Mouse (Mus musculus): ENCODE data around the gene Kif16b. TPM values are rescaled to one million over a fixed set of nuclear protein-coding genes. Genes with fewer than 3 reads are reported as not detected.

Gene Kif16b
- total and polyA plus RNA-seq, 3 experiments: 10.7 to 32.0 (median 13.0) TPM

DNA sequence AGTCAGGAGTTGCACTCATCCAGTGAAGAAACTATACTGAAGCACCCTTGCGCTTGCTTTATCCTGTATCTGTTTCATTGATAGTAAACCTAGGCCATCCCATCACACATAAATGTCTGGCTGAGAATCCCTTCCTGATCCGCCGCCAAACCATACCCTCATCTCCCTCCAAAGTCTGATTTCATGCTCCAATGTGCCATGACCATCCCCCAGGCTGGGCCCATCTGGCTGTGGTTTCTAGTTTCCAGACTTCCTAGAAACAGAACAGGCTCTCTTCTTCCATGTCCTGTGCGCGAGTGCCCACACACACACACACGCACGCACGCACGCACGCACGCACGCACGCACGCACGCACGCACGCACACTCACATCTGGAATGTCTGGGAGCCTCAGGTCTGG lies 292.6 kb downstream of the Kif16b start:
- Histone ChIP-seq H3K4me1 (ENCODE audit: control insufficient read depth in 1 of 2, insufficient read depth in 2 of 2, low read length in 2 of 2) (no peaks in the 10 kb centered on the region), H3K27ac (ENCODE audit: control insufficient read depth, low read depth, low read length) (no peak overlapping the region), H3K27me3 (ENCODE audit: control insufficient read depth in 1 of 2, insufficient read depth in 2 of 2, low read length in 2 of 2) (no peaks in the 10 kb centered on the region), H3K4me3 (ENCODE audit: control insufficient read depth in 1 of 2, insufficient read depth in 1 of 2, low read depth in 2 of 2, low read length in 2 of 2) (no peak overlapping the region), H3K36me3 (ENCODE audit: control insufficient read depth in 1 of 2, insufficient read depth in 2 of 2, low read length in 2 of 2) (no peaks in the 10 kb centered on the region), H3K79me2 (ENCODE audit: control insufficient read depth, insufficient read depth, low read length, poor library complexity) (no peaks in the 10 kb centered on the region), H3K9me3 (replicated peaks; ENCODE audit: insufficient read depth, low read length) (no peaks in the 10 kb centered on the region), H3K9ac (ENCODE audit: control insufficient read depth, low read depth, low read length, poor library complexity, severe bottlenecking) (no peak overlapping the region)
- DNase-seq (ENCODE audit: low read depth, low spot score): no peak
- TF ChIP-seq JUND (IDR thresholded peaks at IDR 0.05; ENCODE audit: low read depth, low read length): no peak
- TF ChIP-seq MAZ (IDR thresholded peaks at IDR 0.05; ENCODE audit: low read depth, low read length): no peak
- TF ChIP-seq MAX (IDR thresholded peaks at IDR 0.05; ENCODE audit: low read length): no peak
- TF ChIP-seq GABPA (IDR thresholded peaks at IDR 0.05; ENCODE audit: low read depth, low read length): no peak

DNA sequence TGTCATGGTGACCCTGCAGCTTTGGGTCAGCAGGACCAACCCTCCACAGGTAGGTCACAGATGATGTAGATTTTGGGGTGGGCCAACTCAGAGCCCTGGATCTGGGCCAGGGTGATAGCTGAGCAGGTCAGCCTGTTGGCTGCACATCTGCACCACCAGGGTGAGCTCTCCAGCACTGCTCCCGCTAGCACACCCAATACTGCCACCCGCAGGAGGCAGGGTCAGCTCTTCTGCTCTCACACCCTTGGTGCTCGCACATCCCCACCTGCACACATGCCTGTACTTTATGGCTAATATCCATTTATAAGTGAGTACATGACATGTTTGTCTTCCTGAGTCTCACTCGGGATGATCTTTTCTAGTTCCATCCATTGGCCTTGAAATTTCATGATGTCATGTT lies 296.6 kb downstream of the Kif16b start:
- Histone ChIP-seq H3K79me2 (ENCODE audit: control insufficient read depth, insufficient read depth, low read length, poor library complexity) (no peaks in the 10 kb centered on the region), H3K27me3 (ENCODE audit: control insufficient read depth in 1 of 2, insufficient read depth in 2 of 2, low read length in 2 of 2) (no peaks in the 10 kb centered on the region), H3K4me1 (ENCODE audit: control insufficient read depth in 1 of 2, insufficient read depth in 2 of 2, low read length in 2 of 2) (no peaks in the 10 kb centered on the region), H3K9ac (ENCODE audit: control insufficient read depth, low read depth, low read length, poor library complexity, severe bottlenecking) (no peak overlapping the region), H3K9me3 (replicated peaks; ENCODE audit: insufficient read depth, low read length) (no peaks in the 10 kb centered on the region), H3K27ac (ENCODE audit: control insufficient read depth, low read depth, low read length) (no peak overlapping the region), H3K4me3 (ENCODE audit: control insufficient read depth in 1 of 2, insufficient read depth in 1 of 2, low read depth in 2 of 2, low read length in 2 of 2) (no peak overlapping the region), H3K36me3 (ENCODE audit: control insufficient read depth in 1 of 2, insufficient read depth in 2 of 2, low read length in 2 of 2) (no peaks in the 10 kb centered on the region)
- TF ChIP-seq SMC3 (IDR thresholded peaks at IDR 0.05; ENCODE audit: low read depth, low read length): peak; percentile 37
- TF ChIP-seq SIN3A (IDR thresholded peaks at IDR 0.05; ENCODE audit: low read length): no peak
- no peak for TF ChIP-seq HCFC1 (IDR thresholded peaks at IDR 0.05; ENCODE audit: low read depth, low read length)
- no peak for TF ChIP-seq EP300 (IDR thresholded peaks at IDR 0.05; ENCODE audit: low read depth in 1 of 2, low read length in 2 of 2)
- TF ChIP-seq CTCF (IDR thresholded peaks at IDR 0.05 in 2 of 3, conservative IDR thresholded peaks at IDR 0.05 in 1 of 3; ENCODE audit: control insufficient read depth in 1 of 3, insufficient read depth in 1 of 3, low read depth in 2 of 3, low read length in 3 of 3, poor library complexity in 1 of 3, severe bottlenecking in 1 of 3): peak in 2 of 3 experiments; percentile 46 to 58; a peak in 4 of 6 replicates
- no peak for TF ChIP-seq BHLHE40 (IDR thresholded peaks at IDR 0.05; ENCODE audit: borderline replicate concordance, low read depth, low read length)
- peak; percentile 12; the same call in 1 of the 2 replicates for TF ChIP-seq RAD21 (IDR thresholded peaks at IDR 0.05; ENCODE audit: low read depth, low read length)
- peak; percentile 16 for DNase-seq (ENCODE audit: low read depth, low spot score)

DNA sequence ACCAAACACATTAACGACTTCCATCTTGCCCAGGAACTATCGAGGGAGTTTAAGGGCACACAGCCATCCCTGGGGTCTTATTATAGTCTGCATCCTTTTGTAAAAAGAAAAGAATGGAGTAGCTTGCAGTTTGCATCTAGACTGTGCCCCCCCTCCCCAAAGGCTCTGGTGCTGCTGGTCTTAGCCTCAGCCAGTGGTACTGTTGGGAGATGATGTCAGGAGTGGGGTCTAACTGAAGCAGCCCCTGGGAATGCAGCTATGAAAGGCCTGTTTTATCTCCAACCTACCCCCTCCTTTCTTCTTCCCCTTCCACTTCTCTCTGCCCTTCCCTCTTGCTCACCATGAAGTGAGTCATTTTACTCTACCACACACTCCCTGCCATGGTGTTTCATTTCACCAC lies 298.1 kb downstream of the Kif16b start:
- H3K9me3 ChIP-seq (replicated peaks; ENCODE audit: insufficient read depth, low read length): no peaks in the 10 kb centered on the region

More for the DNA sequence above, 298.1 kb downstream of the Kif16b start:
- Histone ChIP-seq H3K27me3 (ENCODE audit: control insufficient read depth in 1 of 2, insufficient read depth in 2 of 2, low read length in 2 of 2) (no peaks in the 10 kb centered on the region), H3K4me3 (ENCODE audit: control insufficient read depth in 1 of 2, insufficient read depth in 1 of 2, low read depth in 2 of 2, low read length in 2 of 2) (no peak overlapping the region), H3K79me2 (ENCODE audit: control insufficient read depth, insufficient read depth, low read length, poor library complexity) (no peaks in the 10 kb centered on the region), H3K36me3 (ENCODE audit: control insufficient read depth in 1 of 2, insufficient read depth in 2 of 2, low read length in 2 of 2) (no peaks in the 10 kb centered on the region), H3K27ac (ENCODE audit: control insufficient read depth, low read depth, low read length) (no peak overlapping the region), H3K9ac (ENCODE audit: control insufficient read depth, low read depth, low read length, poor library complexity, severe bottlenecking) (no peak overlapping the region), H3K4me1 (ENCODE audit: control insufficient read depth in 1 of 2, insufficient read depth in 2 of 2, low read length in 2 of 2) (no peaks in the 10 kb centered on the region)
- DNase-seq (ENCODE audit: low read depth, low spot score): no peak
- TF ChIP-seq EP300 (IDR thresholded peaks at IDR 0.05; ENCODE audit: low read depth in 1 of 2, low read length in 2 of 2): no peak
- no peak for TF ChIP-seq MAX (IDR thresholded peaks at IDR 0.05; ENCODE audit: low read length)
- TF ChIP-seq SIN3A (IDR thresholded peaks at IDR 0.05; ENCODE audit: low read length): no peak
- no peak for TF ChIP-seq ETS1 (IDR thresholded peaks at IDR 0.05; ENCODE audit: low read depth, low read length)
- no peak for TF ChIP-seq MYC (IDR thresholded peaks at IDR 0.05; ENCODE audit: low read depth, low read length)
- TF ChIP-seq HCFC1 (IDR thresholded peaks at IDR 0.05; ENCODE audit: low read depth, low read length): no peak
- TF ChIP-seq TCF12 (IDR thresholded peaks at IDR 0.05; ENCODE audit: low read depth, low read length): no peak
